Mouse (Mus musculus): ENCODE results near the gene Olfr204.

- TF ChIP-seq CTCF (IDR thresholded peaks at IDR 0.05; ENCODE audit: low read depth) = no peak
- TF ChIP-seq EP300 (IDR thresholded peaks at IDR 0.05; ENCODE audit: low read depth) = no peak
These were observed 31.1 kb upstream of the Olfr204 start, which contains the start of gene Olfr206 for GRCm38 (mm10) chr16:59349146-59349545.

Measured in liver, postnatal 0 days (tissue).